Mouse (Mus musculus): ENCODE measurements at regions not wholly inside any gene's neighbourhood (a gene's known extent, or its start where the extent isn't known, plus 50 kb on each side); places are given as distances from the start of the nearest gene placed in this dataset.
A peak's percentile ranks its signal among the peaks of the same experiment; 100 is the strongest.

DNA sequence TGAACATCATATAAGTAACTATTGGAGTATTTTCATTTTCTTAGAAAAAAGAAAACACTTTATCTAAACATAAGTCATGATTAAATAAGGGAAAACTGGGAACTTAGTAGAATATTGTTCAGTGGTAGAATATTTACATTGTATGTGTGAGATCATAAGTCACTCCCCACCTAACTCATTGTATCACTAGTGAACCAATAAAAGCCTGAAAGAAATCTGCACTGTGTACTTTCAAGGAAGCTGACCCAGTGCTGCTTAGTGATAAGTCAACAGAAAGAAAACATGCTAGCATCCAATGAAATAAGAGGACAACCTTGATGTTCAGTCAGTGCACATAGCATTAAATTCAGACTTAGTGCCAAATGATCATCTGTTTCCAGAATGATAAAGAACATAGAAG, 795.7 kb upstream of the A1bg start:
- H3K9me3 ChIP-seq = no peaks in the 10 kb centered on the region
- ATAC-seq (replicated peaks) = no peak
- no peaks in the 10 kb centered on the region for H3K36me3 ChIP-seq (replicated peaks)
- H3K4me2 ChIP-seq = no peak overlapping the region
- H3K4me3 ChIP-seq = no peak overlapping the region
- no peaks in the 10 kb centered on the region for H3K4me1 ChIP-seq
- no peak overlapping the region for H3K27ac ChIP-seq
- H3K27me3 ChIP-seq (replicated peaks) = no peaks in the 10 kb centered on the region
- no peak overlapping the region for H3K9ac ChIP-seq

- no peak overlapping the region for H3K4me2 ChIP-seq
- H3K4me1 ChIP-seq = no peaks in the 10 kb centered on the region
- H3K9me3 ChIP-seq = no peaks in the 10 kb centered on the region
- ATAC-seq (replicated peaks) = no peak
- no peak overlapping the region for H3K4me3 ChIP-seq
- H3K9ac ChIP-seq = no peak overlapping the region
- no peaks in the 10 kb centered on the region for H3K27me3 ChIP-seq (replicated peaks)
- 100% methylated on average over 1 of the region's 1 CpGs for WGBS
- H3K27ac ChIP-seq = no peak overlapping the region
- no peaks in the 10 kb centered on the region for H3K36me3 ChIP-seq (replicated peaks)
These were observed 794.4 kb upstream of the A1bg start for GRCm38 (mm10) chr15:61717216-61717615.

DNA sequence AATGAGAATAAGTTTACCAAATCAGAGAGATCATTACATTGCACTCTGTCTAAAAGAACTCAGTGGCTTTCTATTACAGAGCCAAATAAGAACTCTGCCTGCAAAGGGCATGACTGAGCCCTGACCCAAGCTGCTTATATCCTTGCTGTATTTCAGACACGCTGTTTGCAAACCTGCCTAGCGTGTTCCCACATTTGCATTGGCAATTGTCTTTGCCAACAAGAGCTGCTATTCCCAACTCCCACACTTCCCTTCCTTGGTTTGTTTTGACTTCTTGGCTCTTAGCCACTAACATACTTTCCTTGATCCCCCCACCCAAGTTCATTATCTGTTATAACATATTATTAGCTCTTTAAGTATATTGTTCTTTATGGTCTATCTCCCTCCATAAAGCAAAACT, 791.1 kb upstream of the A1bg start:
- no peak for ATAC-seq (replicated peaks)
- WGBS = 69% methylated on average over 2 of the region's 2 CpGs

DNA sequence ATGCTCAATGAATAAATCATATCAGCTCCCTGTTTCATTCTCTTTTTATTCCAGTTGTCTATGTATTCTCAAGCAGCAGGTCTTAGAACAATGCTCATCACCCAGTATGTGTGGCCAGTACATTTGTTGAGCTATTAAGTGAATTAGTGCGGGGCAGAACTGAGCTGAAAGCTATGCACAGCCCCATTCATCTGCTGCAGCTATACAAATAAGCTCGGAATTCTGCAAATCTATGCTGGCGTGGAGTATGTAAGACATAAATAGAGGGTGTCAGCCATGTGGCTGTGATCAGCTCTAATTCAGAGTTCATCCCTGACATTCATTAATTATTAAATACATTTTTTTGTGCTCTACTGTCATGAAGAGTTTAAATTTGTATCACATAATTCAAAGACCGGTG, 786.1 kb upstream of the A1bg start:
- no peak overlapping the region for H3K27ac ChIP-seq
- no peak overlapping the region for H3K4me3 ChIP-seq
- no peak overlapping the region for H3K9ac ChIP-seq
- no peak for ATAC-seq (replicated peaks)
- H3K4me2 ChIP-seq = no peak overlapping the region
- WGBS = 56% methylated on average over 4 of the region's 4 CpGs
- H3K27me3 ChIP-seq (replicated peaks) = no peaks in the 10 kb centered on the region
- no peaks in the 10 kb centered on the region for H3K36me3 ChIP-seq (replicated peaks)
- no peaks in the 10 kb centered on the region for H3K4me1 ChIP-seq
- no peaks in the 10 kb centered on the region for H3K9me3 ChIP-seq

More for the DNA sequence above, 791.1 kb upstream of the A1bg start:
- H3K4me1 ChIP-seq = no peaks in the 10 kb centered on the region
- no peak overlapping the region for H3K4me2 ChIP-seq
- H3K27me3 ChIP-seq (replicated peaks) = no peaks in the 10 kb centered on the region
- no peak overlapping the region for H3K9ac ChIP-seq
- H3K4me3 ChIP-seq = no peak overlapping the region
- no peaks in the 10 kb centered on the region for H3K9me3 ChIP-seq
- no peaks in the 10 kb centered on the region for H3K36me3 ChIP-seq (replicated peaks)
- H3K27ac ChIP-seq = no peak overlapping the region

GRCm38 (mm10) chr15:61707952-61708351, 785.1 kb upstream of the A1bg start:
- 85% methylated on average over 6 of the region's 6 CpGs for WGBS
- no peak overlapping the region for H3K4me2 ChIP-seq
- no peaks in the 10 kb centered on the region for H3K4me1 ChIP-seq
- H3K36me3 ChIP-seq (replicated peaks) = no peaks in the 10 kb centered on the region
- no peak for ATAC-seq (replicated peaks)
- no peak overlapping the region for H3K9ac ChIP-seq
- no peak overlapping the region for H3K27ac ChIP-seq
- H3K9me3 ChIP-seq = no peaks in the 10 kb centered on the region
- no peaks in the 10 kb centered on the region for H3K27me3 ChIP-seq (replicated peaks)
- H3K4me3 ChIP-seq = no peak overlapping the region

DNA sequence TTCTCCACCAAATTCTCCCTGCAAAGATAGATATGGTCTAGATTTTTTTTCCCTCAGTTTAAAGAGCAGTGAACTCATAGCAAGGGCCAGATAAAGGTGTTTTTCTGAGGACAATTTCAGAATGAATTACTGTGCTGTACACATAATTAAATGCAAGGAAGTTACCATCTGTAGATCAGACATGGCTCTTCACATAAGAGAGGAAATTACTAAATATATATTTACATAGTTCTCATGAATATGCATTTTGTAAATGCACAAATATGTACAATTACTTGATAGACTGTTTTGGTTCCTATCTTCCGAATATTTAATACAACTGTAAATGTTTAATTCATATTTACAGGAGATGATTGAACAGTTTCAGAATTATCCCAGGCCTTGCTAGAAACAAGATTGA, 769.9 kb upstream of the A1bg start:
- Histone ChIP-seq H3K4me3 (no peak overlapping the region), H3K9ac (no peak overlapping the region), H3K4me2 (no peak overlapping the region), H3K36me3 (replicated peaks) (no peaks in the 10 kb centered on the region), H3K4me1 (no peaks in the 10 kb centered on the region), H3K27me3 (replicated peaks) (no peaks in the 10 kb centered on the region), H3K27ac (no peak overlapping the region), H3K9me3 (no peaks in the 10 kb centered on the region)
- 86% methylated on average over 1 of the region's 1 CpGs for WGBS
- no peak for ATAC-seq (replicated peaks)

DNA sequence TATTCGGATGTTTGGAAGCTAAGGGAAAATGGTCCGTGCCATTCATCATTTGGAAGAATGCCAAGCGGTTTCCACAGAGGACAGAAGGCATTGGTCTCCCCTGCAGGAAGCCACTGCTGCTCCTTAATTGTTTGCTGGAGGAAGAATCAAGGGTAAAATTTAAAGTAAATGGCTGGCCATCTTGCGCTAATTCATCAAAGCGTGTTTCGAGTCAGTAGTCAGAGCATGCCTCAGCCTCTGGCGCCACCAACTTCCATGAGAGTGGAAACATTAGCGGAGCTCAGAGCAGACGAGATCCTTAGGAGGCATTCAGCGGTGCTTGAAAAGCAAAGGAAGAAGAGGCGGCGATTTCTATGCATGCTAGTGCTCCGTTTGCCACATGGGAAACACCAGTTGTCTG, 767.6 kb upstream of the A1bg start:
- no peaks in the 10 kb centered on the region for H3K27me3 ChIP-seq (replicated peaks)
- H3K36me3 ChIP-seq (replicated peaks) = no peaks in the 10 kb centered on the region
- no peak overlapping the region for H3K4me2 ChIP-seq
- no peak overlapping the region for H3K9ac ChIP-seq
- H3K4me3 ChIP-seq = no peak overlapping the region
- peak; percentile 58; the same call in 1 of the 2 replicates for ATAC-seq (replicated peaks)
- H3K9me3 ChIP-seq = no peaks in the 10 kb centered on the region
- no peak overlapping the region for H3K27ac ChIP-seq
- no peaks in the 10 kb centered on the region for H3K4me1 ChIP-seq
- 78% methylated on average over 13 of the region's 13 CpGs for WGBS

GRCm38 (mm10) chr15:61689776-61690397, 767.1 kb upstream of the A1bg start:
- Histone ChIP-seq H3K4me3 (no peak overlapping the region), H3K9me3 (no peaks in the 10 kb centered on the region), H3K27me3 (replicated peaks) (no peaks in the 10 kb centered on the region), H3K4me2 (no peak overlapping the region), H3K27ac (no peak overlapping the region), H3K9ac (no peak overlapping the region), H3K4me1 (no peaks in the 10 kb centered on the region), H3K36me3 (replicated peaks) (no peaks in the 10 kb centered on the region)
- WGBS = 76% methylated on average over 12 of the region's 12 CpGs
- ATAC-seq (replicated peaks) = no peak

- no peak overlapping the region for H3K4me2 ChIP-seq
- H3K27me3 ChIP-seq (replicated peaks) = no peaks in the 10 kb centered on the region
- no peak overlapping the region for H3K4me3 ChIP-seq
- H3K4me1 ChIP-seq = no peaks in the 10 kb centered on the region
- H3K36me3 ChIP-seq (replicated peaks) = no peaks in the 10 kb centered on the region
- no peaks in the 10 kb centered on the region for H3K9me3 ChIP-seq
- H3K9ac ChIP-seq = no peak overlapping the region
- no peak overlapping the region for H3K27ac ChIP-seq
- WGBS = 92% methylated on average over 4 of the region's 4 CpGs
- ATAC-seq (replicated peaks) = no peak
These were observed 760.2 kb upstream of the A1bg start for GRCm38 (mm10) chr15:61682968-61683367.

GRCm38 (mm10) chr15:61670556-61670955, 747.7 kb upstream of the A1bg start:
- H3K27me3 ChIP-seq (replicated peaks) = no peaks in the 10 kb centered on the region
- no peak overlapping the region for H3K27ac ChIP-seq
- no peaks in the 10 kb centered on the region for H3K9me3 ChIP-seq
- WGBS = 91% methylated on average over 5 of the region's 5 CpGs
- H3K9ac ChIP-seq = no peak overlapping the region
- no peak overlapping the region for H3K4me3 ChIP-seq
- H3K36me3 ChIP-seq (replicated peaks) = no peaks in the 10 kb centered on the region
- H3K4me1 ChIP-seq = no peaks in the 10 kb centered on the region
- no peak overlapping the region for H3K4me2 ChIP-seq
- no peak for ATAC-seq (replicated peaks)

- Histone ChIP-seq H3K9ac (no peak overlapping the region), H3K4me3 (no peak overlapping the region), H3K9me3 (no peaks in the 10 kb centered on the region), H3K27me3 (replicated peaks) (no peaks in the 10 kb centered on the region), H3K4me2 (no peak overlapping the region), H3K36me3 (replicated peaks) (no peaks in the 10 kb centered on the region), H3K4me1 (no peaks in the 10 kb centered on the region), H3K27ac (no peak overlapping the region)
- 50% methylated on average over 3 of the region's 3 CpGs for WGBS
- ATAC-seq (replicated peaks) = no peak
These were observed 737.8 kb upstream of the A1bg start for GRCm38 (mm10) chr15:61660581-61660980.

DNA sequence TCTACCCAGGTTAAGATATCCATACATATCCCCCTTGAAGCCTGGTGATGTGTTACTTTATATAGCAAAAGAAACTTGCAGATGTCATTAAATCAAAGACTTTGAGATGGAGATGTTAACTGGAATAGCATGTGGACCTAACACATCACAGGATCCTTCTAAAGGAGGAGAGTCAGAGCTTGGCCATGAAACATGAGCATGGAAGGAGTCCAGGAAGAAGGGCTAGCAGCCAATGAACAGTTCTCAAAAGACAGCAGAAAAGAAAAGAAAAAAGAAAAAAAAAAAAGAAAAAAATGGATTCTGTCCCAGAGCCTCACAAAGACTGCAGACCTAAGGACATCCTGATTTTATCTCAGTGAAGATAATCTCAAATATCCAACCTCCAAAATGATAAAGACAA, 734.1 kb upstream of the A1bg start:
- Histone ChIP-seq H3K27me3 (replicated peaks) (no peaks in the 10 kb centered on the region), H3K9me3 (no peaks in the 10 kb centered on the region), H3K4me1 (no peaks in the 10 kb centered on the region), H3K4me3 (no peak overlapping the region), H3K9ac (no peak overlapping the region), H3K27ac (no peak overlapping the region), H3K36me3 (replicated peaks) (no peaks in the 10 kb centered on the region), H3K4me2 (no peak overlapping the region)
- ATAC-seq (replicated peaks) = no peak

DNA sequence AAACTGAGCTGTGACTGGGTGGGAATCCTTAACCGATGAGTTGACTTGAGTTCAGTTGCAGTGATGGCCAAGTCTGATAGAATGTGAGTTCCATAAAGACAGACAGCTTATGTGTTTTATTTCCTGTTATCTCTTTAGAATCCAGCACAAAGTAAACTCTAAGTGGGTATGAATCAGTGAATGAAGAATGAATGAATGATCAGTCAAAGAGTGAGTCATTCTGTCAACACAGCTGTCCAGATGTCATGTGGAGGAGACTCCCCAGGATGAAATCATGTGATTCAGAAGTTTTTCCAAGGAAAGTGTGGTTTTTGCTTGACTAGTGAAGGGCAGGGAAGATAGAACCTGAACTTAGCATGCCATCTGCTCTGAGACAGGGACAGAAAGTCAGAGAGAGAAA, 732.0 kb upstream of the A1bg start:
- no peaks in the 10 kb centered on the region for H3K9me3 ChIP-seq
- no peaks in the 10 kb centered on the region for H3K36me3 ChIP-seq (replicated peaks)
- ATAC-seq (replicated peaks) = no peak
- no peak overlapping the region for H3K4me2 ChIP-seq
- H3K4me1 ChIP-seq = no peaks in the 10 kb centered on the region
- H3K4me3 ChIP-seq = no peak overlapping the region
- H3K27ac ChIP-seq = no peak overlapping the region
- H3K9ac ChIP-seq = no peak overlapping the region
- 90% methylated on average over 1 of the region's 1 CpGs for WGBS
- H3K27me3 ChIP-seq (replicated peaks) = no peaks in the 10 kb centered on the region
